Mouse (Mus musculus) heart, embryonic 10.5 days (tissue): ENCODE measurements around the gene Hkdc1. TPM values are rescaled to one million over a fixed set of nuclear protein-coding genes. Genes with fewer than 3 reads are reported as not detected.

Source experiments
- DNase-seq: peaks from one replicate; pipeline ENCODE4 v3.0.0-alpha.2; 2017; ENCODE audit warnings: low spot score
- H3K27ac ChIP-seq: fragments of 300-500 bp; sonication (generic); 2 replicates; pipeline ENCODE4 v1.5.1; 2016; ENCODE audit warnings: mild to moderate bottlenecking
- H3K27me3 ChIP-seq: fragments of 300-500 bp; sonication (generic); 2 replicates; pipeline ENCODE4 v1.6.1; 2016; ENCODE audit warnings: mild to moderate bottlenecking; ENCODE audit not compliant: poor library complexity, insufficient read depth, severe bottlenecking
- H3K36me3 ChIP-seq: fragments of 300-500 bp; sonication (generic); 2 replicates; pipeline ENCODE4 v1.6.1; 2016; ENCODE audit warnings: mild to moderate bottlenecking, moderate library complexity
- H3K4me1 ChIP-seq: fragments of 300-500 bp; sonication (generic); 2 replicates; pipeline ENCODE4 v1.6.1; 2016; ENCODE audit warnings: mild to moderate bottlenecking
- H3K4me3 ChIP-seq: fragments of 300-500 bp; sonication (generic); 2 replicates; pipeline ENCODE4 v1.5.1; 2016; ENCODE audit warnings: mild to moderate bottlenecking, moderate library complexity
- H3K9me3 ChIP-seq: fragments of 300-500 bp; sonication (generic); 2 replicates; pipeline ENCODE4 v1.6.1; 2016; ENCODE audit warnings: mild to moderate bottlenecking, moderate library complexity
- WGBS: fragments of 180-500 bp; shearing (Covaris S2); methylation state at CpG from one replicate; pipeline ENCODE4 v1.1.7; 2016; 5-methylcytosine and 5-hydroxymethylcytosine counted together
- polyA plus RNA-seq: library from polyadenylated mRNA; unstranded; fragments of >200 nt; fragmentation: Nextera tagmentation; extraction: Ambion mirVana; gene quantifications from 2 replicates; pipeline ENCODE4 v1.2.1, GENCODE M21; 2016

Hkdc1 gene
- polyA plus RNA-seq, 1 experiment from 2014 or later, result 4.7 TPM

GRCm38 (mm10) chr10:62345147-62345546 is 77.1 kb downstream of the Hkdc1 start:
- Histone ChIP-seq H3K4me3 (no peak overlapping the region), H3K4me1 (peaks cover 43% of the 10 kb centered on the region), H3K27ac (peak overlapping the region; percentile 14; the same call in 1 of the 2 replicates), H3K27me3 (no peaks in the 10 kb centered on the region), H3K9me3 (no peaks in the 10 kb centered on the region), H3K36me3 (no peaks in the 10 kb centered on the region)
- DNase-seq, result no peak
- WGBS, result 54% methylated on average over 5 of the region's 5 CpGs

DNA sequence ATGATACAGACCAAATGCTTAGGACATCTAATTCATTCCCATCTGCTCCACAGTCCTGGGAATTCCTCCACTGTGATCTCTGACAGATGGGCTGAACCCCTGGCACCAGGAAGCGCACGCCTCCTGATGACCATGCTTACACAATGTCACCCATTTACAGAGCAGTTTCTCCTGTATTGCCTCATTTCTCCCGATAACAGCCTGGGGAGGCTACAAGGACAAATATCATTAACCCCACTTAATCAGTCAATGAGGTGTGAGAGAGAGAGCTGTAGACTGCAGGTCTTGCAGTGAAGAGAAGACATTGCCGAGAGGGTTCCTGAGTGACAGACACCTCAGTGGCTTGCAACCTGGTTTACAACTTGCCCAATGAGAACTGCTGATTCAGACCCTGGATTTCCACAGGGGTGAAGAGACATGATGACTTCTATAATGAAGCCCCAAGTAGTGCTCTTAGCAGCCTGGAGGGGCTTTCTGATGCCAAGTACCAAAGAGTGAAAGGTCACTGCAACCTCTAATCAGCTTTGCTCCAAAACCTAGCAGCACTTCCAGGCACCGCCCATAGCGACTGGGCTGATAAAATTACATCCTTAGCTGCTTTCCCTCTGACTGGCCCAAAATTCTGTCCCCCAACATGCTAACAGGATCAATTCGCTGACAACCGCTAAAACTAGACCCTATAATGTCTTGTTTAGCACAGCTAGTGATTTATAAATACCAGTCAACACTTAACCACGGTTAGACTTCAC is 78.1 kb downstream of the Hkdc1 start:
- peak overlapping the region; percentile 59 for H3K27ac ChIP-seq
- WGBS, result 60% methylated on average over 9 of the region's 9 CpGs
- no peak for DNase-seq
- no peaks in the 10 kb centered on the region for H3K27me3 ChIP-seq
- H3K4me1 ChIP-seq, result peaks cover 41% of the 10 kb centered on the region
- H3K4me3 ChIP-seq, result no peak overlapping the region
- H3K36me3 ChIP-seq, result no peaks in the 10 kb centered on the region
- H3K9me3 ChIP-seq, result no peaks in the 10 kb centered on the region

DNA sequence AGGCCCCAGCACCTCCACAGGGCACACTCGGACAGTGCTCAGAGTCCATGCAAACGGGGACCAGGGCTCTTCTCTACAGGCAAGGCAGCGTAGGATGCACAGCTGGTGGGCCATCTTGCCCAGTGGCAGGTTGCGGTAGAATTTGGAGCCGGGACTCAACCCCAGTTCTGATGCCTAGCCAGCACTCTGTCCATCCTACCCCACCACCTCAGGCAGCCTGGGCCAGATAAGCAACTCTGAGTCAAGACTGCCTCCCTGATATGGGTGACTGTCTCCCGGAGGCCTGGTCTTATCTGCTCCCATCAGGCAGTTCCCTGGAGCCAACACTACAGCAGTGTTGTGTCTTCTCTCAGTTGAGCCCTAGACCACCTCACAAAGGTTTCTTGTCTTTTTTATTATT is 79.8 kb downstream of the Hkdc1 start:
- H3K4me3 ChIP-seq, result peak overlapping the region; percentile 24
- H3K27me3 ChIP-seq, result no peaks in the 10 kb centered on the region
- no peaks in the 10 kb centered on the region for H3K36me3 ChIP-seq
- 72% methylated on average over 6 of the region's 6 CpGs for WGBS
- H3K9me3 ChIP-seq, result no peaks in the 10 kb centered on the region
- peak; percentile 90 for DNase-seq
- H3K27ac ChIP-seq, result peak overlapping the region; percentile 78
- peaks cover 54% of the 10 kb centered on the region for H3K4me1 ChIP-seq

GRCm38 (mm10) chr10:62341956-62342355 is 80.3 kb downstream of the Hkdc1 start:
- H3K27ac ChIP-seq, result peak overlapping the region; percentile 78
- no peaks in the 10 kb centered on the region for H3K9me3 ChIP-seq
- DNase-seq, result no peak
- WGBS, result 78% methylated on average over 4 of the region's 4 CpGs
- H3K27me3 ChIP-seq, result no peaks in the 10 kb centered on the region
- peaks cover 60% of the 10 kb centered on the region for H3K4me1 ChIP-seq
- H3K36me3 ChIP-seq, result no peaks in the 10 kb centered on the region
- H3K4me3 ChIP-seq, result peak overlapping the region; percentile 24

DNA sequence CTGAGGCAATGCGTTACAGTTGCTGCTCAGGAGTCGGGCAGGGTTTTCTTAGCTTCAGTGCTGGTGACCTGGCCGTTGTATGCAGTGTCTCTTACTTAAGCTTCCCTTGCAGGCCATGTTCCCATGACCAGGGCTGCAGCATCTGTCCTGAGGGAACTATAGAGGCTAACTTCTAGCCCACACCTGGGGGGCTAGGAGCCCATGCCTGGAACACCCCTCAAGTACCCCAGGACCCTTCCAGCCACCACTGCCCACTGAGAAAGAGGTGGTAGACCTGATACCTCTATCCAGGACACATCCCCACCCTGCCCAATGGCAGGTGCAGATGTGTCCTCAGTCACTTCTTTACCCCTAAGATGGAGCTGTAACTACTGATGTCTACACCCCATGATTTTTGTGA is 81.3 kb downstream of the Hkdc1 start:
- Histone ChIP-seq H3K9me3 (no peaks in the 10 kb centered on the region), H3K36me3 (no peaks in the 10 kb centered on the region), H3K4me1 (peaks cover 70% of the 10 kb centered on the region), H3K4me3 (peak overlapping the region; percentile 82), H3K27ac (peak overlapping the region; percentile 94), H3K27me3 (no peaks in the 10 kb centered on the region)
- DNase-seq, result no peak
- WGBS, result 34% methylated on average over 3 of the region's 3 CpGs

DNA sequence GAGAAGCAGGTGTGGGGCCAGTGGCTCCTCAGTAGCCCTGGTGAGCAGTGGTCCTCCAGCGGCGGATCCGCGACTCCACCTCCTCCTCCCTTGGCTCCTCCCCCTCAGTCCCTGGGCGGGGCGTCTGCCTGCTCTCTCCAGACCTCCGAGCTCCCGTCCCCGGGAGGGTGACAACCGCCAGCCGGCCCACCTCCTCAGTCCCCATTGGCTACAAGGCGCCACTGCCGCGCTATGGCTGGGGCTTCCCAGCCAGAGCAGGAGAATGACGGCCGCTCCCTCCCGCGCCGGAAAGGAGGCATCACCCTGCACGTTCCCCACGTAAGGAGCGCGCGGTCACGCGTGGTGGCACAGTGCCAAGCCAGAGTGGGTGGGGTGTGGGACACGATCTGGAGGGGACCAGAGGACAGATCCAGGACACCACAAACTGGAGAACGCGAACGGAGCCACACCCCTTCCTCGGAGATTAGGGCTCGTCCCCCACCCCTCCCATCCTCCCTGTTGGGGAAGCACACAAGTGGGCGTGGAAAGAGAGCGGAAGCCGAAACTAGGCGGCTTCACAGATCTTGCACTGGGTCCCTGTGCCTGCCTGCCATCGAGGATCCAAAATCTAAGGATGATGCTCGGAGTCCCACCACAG is 82.1 kb downstream of the Hkdc1 start:
- peak overlapping the region; percentile 82 for H3K4me3 ChIP-seq
- H3K27ac ChIP-seq, result peak overlapping the region; percentile 94
- no peaks in the 10 kb centered on the region for H3K27me3 ChIP-seq
- WGBS, result under 1% methylated on average over 38 of the region's 38 CpGs
- H3K4me1 ChIP-seq, result peaks cover 75% of the 10 kb centered on the region
- H3K36me3 ChIP-seq, result no peaks in the 10 kb centered on the region
- DNase-seq, result peak; percentile 99
- H3K9me3 ChIP-seq, result no peaks in the 10 kb centered on the region

- no peaks in the 10 kb centered on the region for H3K9me3 ChIP-seq
- no peak for DNase-seq
- H3K27ac ChIP-seq, result peak overlapping the region; percentile 94
- peaks cover 74% of the 10 kb centered on the region for H3K4me1 ChIP-seq
- WGBS, result 2% methylated on average over 45 of the region's 45 CpGs
- no peaks in the 10 kb centered on the region for H3K36me3 ChIP-seq
- peak overlapping the region; percentile 82 for H3K4me3 ChIP-seq
- no peaks in the 10 kb centered on the region for H3K27me3 ChIP-seq
Observed at GRCm38 (mm10) chr10:62339211-62340094, 82.8 kb downstream of the Hkdc1 start.

- peak overlapping the region; percentile 94 for H3K27ac ChIP-seq
- H3K4me1 ChIP-seq, result peaks cover 71% of the 10 kb centered on the region
- 14% methylated on average over 5 of the region's 5 CpGs for WGBS
- no peaks in the 10 kb centered on the region for H3K9me3 ChIP-seq
- H3K4me3 ChIP-seq, result peak overlapping the region; percentile 82
- H3K27me3 ChIP-seq, result no peaks in the 10 kb centered on the region
- no peaks in the 10 kb centered on the region for H3K36me3 ChIP-seq
- DNase-seq, result peak; percentile 92
Observed at GRCm38 (mm10) chr10:62338626-62339025, 83.7 kb downstream of the Hkdc1 start.

DNA sequence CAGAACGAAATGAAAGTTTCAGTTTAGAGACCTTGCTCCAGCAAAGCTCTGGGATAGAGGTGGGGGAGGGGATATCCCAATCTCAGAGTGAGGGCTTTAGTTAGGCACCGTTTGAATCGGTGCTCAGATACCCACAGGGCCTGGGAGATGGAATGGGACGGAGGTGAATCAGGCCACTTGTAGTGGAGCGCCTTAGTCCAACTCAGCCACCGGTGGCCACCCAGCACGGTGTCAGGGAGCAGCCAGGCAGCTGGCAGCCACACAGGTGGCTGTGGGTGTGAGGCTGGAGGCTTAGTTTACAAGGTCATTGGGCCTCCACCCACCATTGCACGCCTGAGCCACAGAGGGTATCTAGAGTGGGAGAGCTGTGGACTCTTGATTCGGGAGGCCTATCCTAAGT is 84.1 kb downstream of the Hkdc1 start:
- Histone ChIP-seq H3K36me3 (no peaks in the 10 kb centered on the region), H3K4me3 (peak overlapping the region; percentile 82), H3K27ac (peak overlapping the region; percentile 94), H3K4me1 (peaks cover 74% of the 10 kb centered on the region), H3K9me3 (no peaks in the 10 kb centered on the region), H3K27me3 (no peaks in the 10 kb centered on the region)
- WGBS, result 27% methylated on average over 9 of the region's 9 CpGs
- DNase-seq, result no peak

- Histone ChIP-seq H3K27me3 (no peaks in the 10 kb centered on the region), H3K27ac (peak overlapping the region; percentile 81), H3K36me3 (no peaks in the 10 kb centered on the region), H3K9me3 (no peaks in the 10 kb centered on the region), H3K4me1 (peaks cover 80% of the 10 kb centered on the region), H3K4me3 (peak overlapping the region; percentile 39)
- WGBS, result 42% methylated on average over 12 of the region's 12 CpGs
- DNase-seq, result no peak
Observed at GRCm38 (mm10) chr10:62336601-62337578, 85.4 kb downstream of the Hkdc1 start.

DNA sequence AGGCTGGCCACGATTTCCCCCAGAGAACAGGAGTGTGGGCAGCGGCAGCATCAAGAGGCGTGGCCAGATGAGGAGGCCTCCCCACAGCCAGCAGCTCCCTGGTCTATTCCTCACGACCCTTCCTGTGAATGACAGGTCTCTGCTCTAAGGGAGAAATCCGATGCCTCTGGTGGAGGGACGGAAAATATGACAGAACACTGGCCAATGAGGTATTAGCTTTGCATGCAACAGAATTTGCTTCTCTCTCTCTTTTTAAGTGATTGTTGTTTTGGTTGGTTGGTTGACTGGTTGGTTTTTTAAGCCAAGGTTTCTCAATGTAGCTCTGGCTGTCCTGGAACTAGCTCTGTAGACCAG is 86.9 kb downstream of the Hkdc1 start:
- Histone ChIP-seq H3K9me3 (no peaks in the 10 kb centered on the region), H3K27me3 (no peaks in the 10 kb centered on the region), H3K4me1 (peaks cover 87% of the 10 kb centered on the region), H3K36me3 (no peaks in the 10 kb centered on the region), H3K27ac (peak overlapping the region; percentile 81), H3K4me3 (peak overlapping the region; percentile 25)
- DNase-seq, result peak; percentile 88
- WGBS, result 8% methylated on average over 6 of the region's 6 CpGs
